Mouse (Mus musculus) liver, embryonic 16.5 days (tissue): ENCODE results near the gene Man1a. TPM values are rescaled to one million over a fixed set of nuclear protein-coding genes. Genes with fewer than 3 reads are reported as not detected.
A peak's percentile ranks its signal among the peaks of the same experiment; 100 is the strongest.

Experiments
- ATAC-seq: fragments of 200-750 bp; cut with Nextera tagmentation; 2 replicates; pipeline ENCODE4 v1.8.0; 2017; ENCODE audit warnings: low read depth, mild to moderate bottlenecking, moderate number of reproducible peaks, moderate library complexity
- H3K27ac ChIP-seq: fragments of 300-500 bp; sonication (generic); 2 replicates; pipeline ENCODE4 v1.5.1; 2014; ENCODE audit warnings: mild to moderate bottlenecking, low read length
- H3K27me3 ChIP-seq: fragments of 300-500 bp; sonication (generic); 2 replicates; pipeline ENCODE4 v1.6.1; 2014; ENCODE audit warnings: low read depth, low read length, mixed read lengths; ENCODE audit not compliant: control insufficient read depth, insufficient read depth
- H3K36me3 ChIP-seq: fragments of 300-500 bp; sonication (generic); 2 replicates; pipeline ENCODE4 v1.6.1; 2014; ENCODE audit warnings: mild to moderate bottlenecking; ENCODE audit not compliant: control insufficient read depth, insufficient read depth
- H3K4me1 ChIP-seq: fragments of 300-500 bp; sonication (generic); 2 replicates; pipeline ENCODE4 v1.6.1; 2014; ENCODE audit warnings: low read depth, low read length, mixed read lengths; ENCODE audit not compliant: control insufficient read depth
- H3K4me2 ChIP-seq: fragments of 300-500 bp; sonication (generic); 2 replicates; pipeline ENCODE4 v1.6.1; 2014; ENCODE audit warnings: low read depth, low read length, mixed read lengths
- H3K4me3 ChIP-seq: fragments of 300-500 bp; sonication (generic); 2 replicates; pipeline ENCODE4 v1.5.1; 2014; ENCODE audit warnings: low read depth, mild to moderate bottlenecking, low read length
- H3K9ac ChIP-seq: fragments of 300-500 bp; sonication (generic); 2 replicates; pipeline ENCODE4 v1.6.1; 2014; ENCODE audit warnings: low read depth, low read length
- H3K9me3 ChIP-seq: fragments of 300-500 bp; sonication (generic); replicated peaks from 2 replicates; pipeline ENCODE4 v1.6.1; 2016; ENCODE audit warnings: low read length; ENCODE audit not compliant: control insufficient read depth
- WGBS: fragments of 180-500 bp; shearing (Covaris S2); extraction: QIAGEN DNeasy Blood & Tissue Kit; methylation state at CpG from one replicate; pipeline ENCODE4 v1.1.7; 2014; ENCODE audit not compliant: insufficient replicate concordance; 5-methylcytosine and 5-hydroxymethylcytosine counted together
- polyA plus RNA-seq: library from polyadenylated mRNA; unstranded; fragments of >200 nt; fragmentation: Nextera tagmentation; extraction: Ambion mirVana; gene quantifications from 2 replicates; pipeline ENCODE4 v1.2.1, GENCODE M21; 2015

Gene Man1a
- polyA plus RNA-seq, 1 experiment from 2014 or later, result 14.2 TPM

DNA sequence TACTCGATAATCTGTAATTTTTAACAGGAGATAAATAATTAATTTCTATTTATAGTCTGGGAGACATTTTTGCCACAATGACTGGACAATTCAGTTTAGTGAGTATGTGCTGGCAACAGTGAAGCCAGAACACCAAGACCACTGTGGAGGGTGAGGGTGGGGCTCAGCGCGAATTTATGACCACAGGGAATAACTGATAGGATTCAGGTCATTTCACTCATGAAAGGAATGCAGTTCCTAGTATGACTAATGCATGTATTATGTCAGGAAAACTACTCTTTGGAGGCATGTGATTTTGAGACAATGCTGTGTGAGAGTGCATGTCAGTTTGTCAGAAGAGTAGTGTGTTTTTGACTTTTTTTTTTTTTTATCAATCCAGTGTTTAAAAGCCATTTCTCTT, 10.9 kb upstream of the Man1a start:
- no peak overlapping the region for H3K27ac ChIP-seq
- no peak for ATAC-seq
- 69% methylated on average over 3 of the region's 3 CpGs for WGBS

GRCm38 (mm10) chr10:54085073-54085472, 8.7 kb upstream of the Man1a start:
- Histone ChIP-seq H3K9me3 (no peaks in the 10 kb centered on the region), H3K36me3 (no peaks in the 10 kb centered on the region), H3K27ac (no peak overlapping the region), H3K27me3 (no peaks in the 10 kb centered on the region), H3K4me3 (no peak overlapping the region), H3K4me1 (no peaks in the 10 kb centered on the region), H3K4me2 (no peak overlapping the region), H3K9ac (no peak overlapping the region)
- 53% methylated on average over 2 of the region's 2 CpGs for WGBS
- no peak for ATAC-seq

More for the DNA sequence above, 10.9 kb upstream of the Man1a start:
- Histone ChIP-seq H3K27me3 (no peaks in the 10 kb centered on the region), H3K9ac (no peak overlapping the region), H3K36me3 (no peaks in the 10 kb centered on the region), H3K4me3 (no peak overlapping the region), H3K4me2 (no peak overlapping the region), H3K4me1 (no peaks in the 10 kb centered on the region), H3K9me3 (no peaks in the 10 kb centered on the region)

DNA sequence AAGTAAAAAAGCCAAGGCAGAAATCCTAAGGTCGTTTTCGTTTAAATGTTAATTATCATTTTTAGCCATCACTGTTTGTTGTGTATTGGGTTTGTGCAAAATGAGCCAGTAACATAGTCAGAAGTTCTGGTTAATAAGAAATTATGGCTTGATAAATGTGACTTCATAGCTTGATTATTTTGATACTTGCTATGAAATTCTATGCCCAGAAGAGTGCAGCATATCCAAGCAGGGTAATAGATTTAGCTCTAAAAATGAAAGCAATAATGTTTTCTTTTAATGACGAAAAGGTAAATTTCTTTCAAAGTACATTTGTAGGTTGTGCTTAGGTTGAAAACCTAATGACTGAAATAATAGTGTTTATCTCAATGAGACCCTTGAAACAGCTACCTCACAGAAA, 596 bp upstream of the Man1a start:
- no peak overlapping the region for H3K4me3 ChIP-seq

GRCm38 (mm10) chr10:54075441-54076010, 883 bp downstream of the Man1a start:
- under 1% methylated on average over 68 of the region's 68 CpGs for WGBS

More for the DNA sequence above, 596 bp upstream of the Man1a start:
- H3K9ac ChIP-seq, result no peak overlapping the region
- no peak overlapping the region for H3K27ac ChIP-seq
- no peaks in the 10 kb centered on the region for H3K36me3 ChIP-seq
- ATAC-seq, result no peak
- peak overlapping the region; percentile 90; the same call in 1 of the 2 replicates for H3K4me2 ChIP-seq
- H3K9me3 ChIP-seq, result no peaks in the 10 kb centered on the region
- H3K4me1 ChIP-seq, result peaks cover 16% of the 10 kb centered on the region
- WGBS, result 48% methylated on average over 3 of the region's 3 CpGs
- no peaks in the 10 kb centered on the region for H3K27me3 ChIP-seq

GRCm38 (mm10) chr10:54074609-54075421, 1.6 kb downstream of the Man1a start:
- H3K9ac ChIP-seq, result peak overlapping the region; percentile 98
- no peaks in the 10 kb centered on the region; the same call in 1 of the 2 replicates for H3K36me3 ChIP-seq
- peak; percentile 2 for ATAC-seq
- H3K27ac ChIP-seq, result peak overlapping the region; percentile 88
- peaks cover 25% of the 10 kb centered on the region for H3K4me1 ChIP-seq
- WGBS, result under 1% methylated on average over 72 of the region's 73 CpGs
- peak overlapping the region; percentile 90 for H3K4me2 ChIP-seq
- peak overlapping the region; percentile 78 for H3K4me3 ChIP-seq
- H3K9me3 ChIP-seq, result no peaks in the 10 kb centered on the region
- no peaks in the 10 kb centered on the region for H3K27me3 ChIP-seq

More at GRCm38 (mm10) chr10:54075441-54076010, 883 bp downstream of the Man1a start:
- H3K27me3 ChIP-seq, result no peaks in the 10 kb centered on the region
- peak overlapping the region; percentile 78 for H3K4me3 ChIP-seq
- H3K9me3 ChIP-seq, result no peaks in the 10 kb centered on the region
- no peaks in the 10 kb centered on the region for H3K36me3 ChIP-seq
- peak; percentile 96 for ATAC-seq
- H3K27ac ChIP-seq, result peak overlapping the region; percentile 88
- peak overlapping the region; percentile 90 for H3K4me2 ChIP-seq
- peak overlapping the region; percentile 98 for H3K9ac ChIP-seq
- H3K4me1 ChIP-seq, result peaks cover 22% of the 10 kb centered on the region

DNA sequence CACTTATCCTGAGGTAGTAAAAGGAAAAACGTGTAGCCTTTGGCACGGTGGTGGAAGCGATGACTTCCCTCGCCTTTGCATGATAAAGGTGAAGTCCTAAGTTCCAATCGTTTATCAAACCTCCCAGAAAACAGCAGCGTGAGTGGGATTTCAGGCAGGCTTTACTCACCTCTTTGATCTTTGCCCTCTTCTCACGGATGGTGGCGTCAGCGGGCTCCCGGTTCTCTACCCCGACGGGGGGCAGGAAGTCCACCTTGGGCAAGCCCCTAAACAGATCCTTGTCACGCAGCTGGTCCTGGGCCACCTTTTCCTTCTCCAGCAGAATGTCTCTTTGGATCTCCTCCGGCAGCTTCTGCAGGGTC, 2.2 kb downstream of the Man1a start:
- Histone ChIP-seq H3K4me2 (peak overlapping the region; percentile 90), H3K9ac (peak overlapping the region; percentile 98), H3K27ac (peak overlapping the region; percentile 88), H3K4me1 (peaks cover 25% of the 10 kb centered on the region), H3K9me3 (no peaks in the 10 kb centered on the region), H3K4me3 (peak overlapping the region; percentile 78), H3K27me3 (no peaks in the 10 kb centered on the region), H3K36me3 (no peaks in the 10 kb centered on the region; the same call in none of the 2 replicates)
- ATAC-seq, result 0 out of 2 replicates have a peak, but pooled peaks have one; percentile 1
- under 1% methylated on average over 14 of the region's 14 CpGs for WGBS

- Histone ChIP-seq H3K36me3 (no peaks in the 10 kb centered on the region; the same call in none of the 2 replicates), H3K4me3 (peak overlapping the region; percentile 78), H3K4me1 (peaks cover 25% of the 10 kb centered on the region), H3K9me3 (no peaks in the 10 kb centered on the region), H3K27me3 (no peaks in the 10 kb centered on the region), H3K27ac (peak overlapping the region; percentile 88), H3K9ac (peak overlapping the region; percentile 98), H3K4me2 (peak overlapping the region; percentile 90)
- WGBS, result 41% methylated on average over 6 of the region's 6 CpGs
- peak; percentile 16 for ATAC-seq
Measured at GRCm38 (mm10) chr10:54073641-54074203, 2.7 kb downstream of the Man1a start.

DNA sequence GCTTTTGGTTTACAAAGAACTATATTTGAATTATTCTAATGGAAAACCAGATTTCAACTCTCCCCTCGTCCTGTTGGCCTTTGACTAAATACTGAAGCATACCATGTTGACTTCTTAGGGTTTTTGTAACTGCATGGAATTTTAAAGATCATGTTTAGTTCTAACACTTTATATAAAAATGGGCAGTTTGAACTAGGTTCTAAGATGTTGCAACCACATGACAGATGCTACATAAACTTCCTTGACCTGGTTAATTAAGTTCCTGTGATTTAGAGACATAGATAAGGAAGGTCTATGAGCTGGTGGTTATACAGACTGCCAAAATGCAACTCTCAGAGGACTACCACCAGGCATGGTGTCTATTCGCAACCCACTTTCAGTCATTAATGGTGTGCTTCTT, 4.1 kb downstream of the Man1a start:
- H3K36me3 ChIP-seq, result no peaks in the 10 kb centered on the region; the same call in none of the 2 replicates
- peak overlapping the region; percentile 78 for H3K4me3 ChIP-seq
- no peaks in the 10 kb centered on the region for H3K27me3 ChIP-seq
- WGBS, result 82% methylated on average over 2 of the region's 2 CpGs
- H3K4me1 ChIP-seq, result peaks cover 29% of the 10 kb centered on the region
- ATAC-seq, result no peak
- H3K9me3 ChIP-seq, result no peaks in the 10 kb centered on the region
- H3K4me2 ChIP-seq, result peak overlapping the region; percentile 90
- H3K9ac ChIP-seq, result peak overlapping the region; percentile 98; the same call in 1 of the 2 replicates
- H3K27ac ChIP-seq, result peak overlapping the region; percentile 88; the same call in 1 of the 2 replicates
